Mouse (Mus musculus) kidney, adult 2 months (tissue): ENCODE measurements at regions not wholly inside any gene's neighbourhood (a gene's known extent, or its start where the extent isn't known, plus 50 kb on each side); places are given as distances from the start of the nearest gene placed in this dataset.

Source experiments
- DNase-seq: peaks from one replicate; pipeline ENCODE4 v3.0.0; 2021
- H3K27ac ChIP-seq: fragments of 200-500 bp; 2 replicates; pipeline ENCODE4 v1.5.1; 2012; ENCODE audit warnings: low read depth, low read length, control low read depth, inconsistent platforms; ENCODE audit not compliant: insufficient read depth
- H3K27me3 ChIP-seq: fragments of 200-500 bp; replicated peaks from 2 replicates; pipeline ENCODE4 v1.6.1; 2012; ENCODE audit warnings: mild to moderate bottlenecking, moderate library complexity, low read length, inconsistent platforms; ENCODE audit not compliant: control insufficient read depth, insufficient read depth
- H3K36me3 ChIP-seq: fragments of 200-500 bp; 2 replicates; pipeline ENCODE4 v1.6.1; 2012; ENCODE audit warnings: mild to moderate bottlenecking, moderate library complexity, low read length, inconsistent platforms; ENCODE audit not compliant: control insufficient read depth, insufficient read depth
- H3K4me1 ChIP-seq: fragments of 200-500 bp; 2 replicates; pipeline ENCODE4 v1.6.1; 2011; ENCODE audit warnings: low read length; ENCODE audit not compliant: control insufficient read depth, insufficient read depth
- H3K4me3 ChIP-seq: fragments of 200-500 bp; 2 replicates; pipeline ENCODE4 v1.5.1; 2011; ENCODE audit warnings: mild to moderate bottlenecking, low read depth, low read length, control low read depth; ENCODE audit not compliant: insufficient read depth
- CTCF ChIP-seq: fragments of 200-500 bp; conservative IDR thresholded peaks from 2 replicates; pipeline ENCODE4 v1.5.1; 2011; ENCODE audit warnings: low read depth, mild to moderate bottlenecking, control low read depth, low read length, moderate library complexity, mixed read lengths; ENCODE audit not compliant: insufficient read depth, insufficient read length
- POLR2A ChIP-seq: fragments of 200-500 bp; IDR thresholded peaks from one replicate; pipeline ENCODE4 v1.6.1; 2011; ENCODE audit warnings: low read depth, low read length, control low read depth
- WGBS: fragments of 180-500 bp; shearing (Covaris S2); methylation state at CpG from one replicate; pipeline ENCODE4 v1.1.7; 2018; 5-methylcytosine and 5-hydroxymethylcytosine counted together

DNA sequence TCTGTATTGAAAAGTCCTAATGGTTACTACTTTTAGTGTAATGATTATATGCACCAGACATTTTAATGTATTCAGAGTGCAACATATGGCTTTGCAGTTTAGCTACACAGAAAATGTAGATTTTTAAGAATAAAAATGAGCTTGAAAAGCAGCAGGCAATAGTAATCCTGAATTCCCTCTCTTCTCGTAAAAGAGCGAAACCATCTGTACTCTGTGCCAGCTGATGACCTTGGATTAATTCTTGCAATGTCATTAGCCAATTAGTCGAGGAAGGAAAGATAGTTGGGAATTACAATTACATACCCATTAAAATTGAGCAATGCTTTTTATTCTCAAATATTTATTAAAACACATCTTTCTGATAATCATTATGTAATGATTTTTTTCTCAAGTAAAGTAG, 1128.7 kb downstream of the Tecrl start:
- no peaks in the 10 kb centered on the region for H3K27me3 ChIP-seq
- H3K4me3 ChIP-seq = no peak overlapping the region
- no peaks in the 10 kb centered on the region for H3K36me3 ChIP-seq
- no peak for DNase-seq
- H3K4me1 ChIP-seq = no peaks in the 10 kb centered on the region
- no peak overlapping the region for H3K27ac ChIP-seq
- WGBS = 87% methylated on average over 3 of the region's 3 CpGs
- TF ChIP-seq POLR2A = no peak
- no peak for TF ChIP-seq CTCF

DNA sequence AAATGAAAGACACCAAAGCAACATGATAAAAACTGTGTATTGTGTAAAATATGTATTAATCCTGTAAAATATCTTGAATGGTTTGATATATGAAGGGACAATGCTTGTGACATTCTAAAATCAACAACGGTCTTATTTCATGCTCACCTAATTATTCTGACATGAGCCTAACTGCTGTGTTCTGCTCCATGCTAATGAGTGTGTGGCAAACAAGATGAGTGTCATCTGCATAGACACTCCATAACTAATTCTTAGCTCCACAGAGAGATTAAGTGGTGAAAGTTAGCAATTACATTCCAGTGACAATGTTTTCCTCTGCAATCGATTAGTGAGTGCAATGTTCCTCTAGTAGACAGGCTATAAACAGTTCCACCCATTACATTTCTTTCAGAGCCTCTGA, 1131.4 kb downstream of the Tecrl start:
- no peak overlapping the region for H3K4me3 ChIP-seq
- whole genome bisulfite sequencing = 87% methylated on average over 2 of the region's 2 CpGs
- H3K27me3 ChIP-seq = no peaks in the 10 kb centered on the region
- no peaks in the 10 kb centered on the region for H3K4me1 ChIP-seq
- no peak overlapping the region for H3K27ac ChIP-seq
- DNase-seq = no peak
- H3K36me3 ChIP-seq = no peaks in the 10 kb centered on the region
- TF ChIP-seq CTCF (no peak), POLR2A (no peak)

DNA sequence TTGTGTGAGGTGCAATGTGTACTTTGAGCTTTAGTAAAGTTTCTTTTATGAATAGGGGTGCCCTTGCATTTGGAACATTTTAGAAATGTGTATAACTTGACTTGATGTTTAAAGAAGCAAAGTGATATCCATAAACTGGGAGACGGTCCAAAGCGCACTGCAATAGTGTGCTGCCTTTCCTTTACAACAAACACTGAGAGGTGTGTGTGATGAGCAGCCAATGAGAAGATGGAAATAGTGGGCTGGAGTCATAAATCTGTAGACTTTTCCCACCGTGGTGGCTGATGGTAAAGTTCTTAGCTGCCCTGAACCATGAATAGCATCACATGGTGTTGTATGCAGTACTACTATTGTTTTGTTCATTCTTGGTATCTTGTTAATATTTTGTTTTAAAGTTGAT, 1151.4 kb downstream of the Tecrl start:
- Histone ChIP-seq H3K4me3 (no peak overlapping the region), H3K4me1 (no peaks in the 10 kb centered on the region), H3K27ac (no peak overlapping the region), H3K27me3 (no peaks in the 10 kb centered on the region), H3K36me3 (no peaks in the 10 kb centered on the region)
- no peak for DNase-seq
- WGBS = 75% methylated on average over 3 of the region's 3 CpGs
- TF ChIP-seq CTCF = no peak
- no peak for TF ChIP-seq POLR2A
